Mouse (Mus musculus) heart, postnatal 0 days (tissue): ENCODE results near the gene Cadps2.

Experiments used
- CTCF ChIP-seq: IDR thresholded peaks from 2 replicates; pipeline ENCODE4 v1.5.1; 2016; ENCODE audit warnings: antibody characterized with exemption, control low read depth, low read depth
- EP300 ChIP-seq: IDR thresholded peaks from 2 replicates; pipeline ENCODE4 v1.6.1; 2016; ENCODE audit warnings: antibody characterized with exemption, low read depth

DNA sequence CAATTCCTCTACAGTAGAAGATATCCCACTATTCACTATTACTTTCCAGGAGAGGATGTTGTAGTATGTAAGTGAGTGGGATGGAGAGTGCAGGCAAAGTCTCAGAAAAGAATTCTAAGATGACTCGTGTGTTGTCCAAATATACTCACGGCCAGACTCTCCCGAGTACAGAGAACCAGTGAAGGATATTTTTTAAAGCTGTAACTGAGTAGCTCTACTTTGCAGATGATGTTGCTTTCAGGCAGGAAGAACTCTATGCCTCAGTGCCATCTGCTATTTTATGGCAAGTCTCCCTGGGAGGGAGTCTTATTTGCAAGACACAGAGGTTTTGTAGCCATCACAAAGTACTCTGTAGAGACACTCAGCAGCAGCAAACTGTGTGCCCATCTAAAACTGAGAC, 131.7 kb downstream of the Cadps2 start:
- TF ChIP-seq CTCF (no peak), EP300 (no peak)
